Comparison of ENCODE assay signal across 20 mouse cellular contexts in genomic region chr10:64096532-64096931, GRCm38 (mm10). TPM values are rescaled to one million over a fixed set of nuclear protein-coding genes. Genes with fewer than 3 reads are reported as not detected.
DNase-seq lines count a peak whose midpoint lies in the region; ATAC-seq and TF ChIP-seq lines count a peak whose summit lies in the region.
"Had no signal": no experiment of that assay in that cellular context is flagged by ENCODE, and none has a peak within 500 bp of the region (broad histone marks: within the 10 kb centered on the region; RNA-seq: fewer than 3 reads in every experiment).

No protein-coding gene starts in this region.

- 97% methylated on average over 1 of the region's 1 CpGs for WGBS in heart, postnatal 0 days
- WGBS in hindbrain, embryonic 14.5 days, result 97% methylated on average over 1 of the region's 1 CpGs

- no peaks in the 10 kb centered on the region for H3K27me3 ChIP-seq in heart, postnatal 0 days (ENCODE audit: control insufficient read depth, insufficient read depth, low read length)
- no peaks in the 10 kb centered on the region for H3K27me3 ChIP-seq in hindbrain, embryonic 14.5 days (ENCODE audit: control insufficient read depth, insufficient read depth, low read length)
- H3K27me3 ChIP-seq: liver, embryonic 12.5 days had no signal

- no peak overlapping the region for H3K4me2 ChIP-seq in heart, postnatal 0 days (ENCODE audit: low read depth, low read length)
- no peak overlapping the region for H3K4me2 ChIP-seq in hindbrain, embryonic 14.5 days (replicated peaks)
- H3K4me2 ChIP-seq: liver, embryonic 12.5 days had no signal

- H3K9ac ChIP-seq in heart, postnatal 0 days (replicated peaks; ENCODE audit: low read depth, low read length), result no peak overlapping the region
- H3K9ac ChIP-seq in hindbrain, embryonic 14.5 days, result no peak overlapping the region
- H3K9ac ChIP-seq: liver, embryonic 12.5 days had no signal

- no peak for DNase-seq in heart, postnatal 0 days (ENCODE audit: low spot score)
- DNase-seq in heart, adult 9 months (ENCODE audit: low spot score in 2 of 2), result no peak
- no peak for DNase-seq in left cerebral cortex, adult 2 months (ENCODE audit: extremely low spot score in 1 of 2, low spot score in 2 of 2)
- no peak for DNase-seq in left cerebral cortex, adult 11 months (ENCODE audit: low spot score)
- DNase-seq in ES-CJ7 (ENCODE audit: low read depth, low spot score), result peak; percentile 17
- DNase-seq in brain, adult 2 months (ENCODE audit: low read depth, low spot score), result peak; percentile 28
- no peak for DNase-seq in hindbrain, embryonic 14.5 days (ENCODE audit: low spot score)
- DNase-seq in adrenal gland, postnatal 25 days, result no peak
- DNase-seq: adrenal gland, postnatal 14 days; cerebellum, adult 11-12 months; cerebellum, postnatal 25 days; lung, adult 2 months; lung, postnatal 4 days; thymus, postnatal 14 days had no signal

- H3K27ac ChIP-seq in heart, postnatal 0 days (ENCODE audit: low read depth), result no peak overlapping the region
- no peak overlapping the region for H3K27ac ChIP-seq in left cerebral cortex, adult 2 months
- H3K27ac ChIP-seq in hindbrain, embryonic 14.5 days, result no peak overlapping the region
- H3K27ac ChIP-seq: heart, embryonic 10.5 days; liver, embryonic 12.5 days had no signal

- H3K4me1 ChIP-seq in heart, postnatal 0 days (ENCODE audit: control insufficient read depth, insufficient read depth), result no peaks in the 10 kb centered on the region
- H3K4me1 ChIP-seq in hindbrain, embryonic 14.5 days (replicated peaks; ENCODE audit: control insufficient read depth, insufficient read depth, low read length), result no peaks in the 10 kb centered on the region
- H3K4me1 ChIP-seq: heart, embryonic 10.5 days; liver, embryonic 12.5 days had no signal

- TF ChIP-seq CTCF in heart, postnatal 0 days (IDR thresholded peaks at IDR 0.05; ENCODE audit: low read depth), result peak; percentile 29; the same call in 1 of the 2 replicates
- TF ChIP-seq CTCF in left cerebral cortex, adult 2 months (IDR thresholded peaks at IDR 0.05), result peak; percentile 31

- intact Hi-C loops in left cerebral cortex, adult 2 months (cut with DNase I), result no loop called here

- no peak overlapping the region for H3K4me3 ChIP-seq in heart, postnatal 0 days (ENCODE audit: low read depth, low read length)
- H3K4me3 ChIP-seq in left cerebral cortex, adult 2 months, result no peak overlapping the region
- no peak overlapping the region for H3K4me3 ChIP-seq in hindbrain, embryonic 14.5 days (replicated peaks; ENCODE audit: low read length)
- H3K4me3 ChIP-seq: heart, embryonic 10.5 days; liver, embryonic 12.5 days had no signal

- H3K36me3 ChIP-seq in heart, postnatal 0 days (replicated peaks; ENCODE audit: control insufficient read depth, insufficient read depth, low read length), result no peaks in the 10 kb centered on the region
- no peaks in the 10 kb centered on the region for H3K36me3 ChIP-seq in hindbrain, embryonic 14.5 days (replicated peaks; ENCODE audit: control insufficient read depth, insufficient read depth)
- H3K36me3 ChIP-seq: heart, embryonic 10.5 days; liver, embryonic 12.5 days had no signal

- no peak for ATAC-seq in heart, postnatal 0 days (ENCODE audit: insufficient read depth, low read depth)
- ATAC-seq in hindbrain, embryonic 14.5 days (ENCODE audit: low FRiP score), result no peak
- ATAC-seq: forebrain, embryonic 14.5 days; liver, embryonic 12.5 days; midbrain, embryonic 16.5 days had no signal

- H3K9me3 ChIP-seq in heart, postnatal 0 days (replicated peaks; ENCODE audit: control insufficient read depth, low read length), result no peaks in the 10 kb centered on the region
- H3K9me3 ChIP-seq in hindbrain, embryonic 14.5 days (ENCODE audit: control insufficient read depth, low read length), result no peaks in the 10 kb centered on the region
- H3K9me3 ChIP-seq: heart, embryonic 10.5 days; liver, embryonic 12.5 days had no signal

- no peak for TF ChIP-seq EP300 in heart, postnatal 0 days (IDR thresholded peaks at IDR 0.05; ENCODE audit: low read depth)

RNA-seq across cellular contexts. Expression of gene Lrrtm3, which starts 6.5 kb away (rescaled TPM):
- total RNA-seq in heart, postnatal 0 days (2014; rRNA removed; ENCODE audit: low replicate concordance), result not detected in 2 replicates
- polyA plus RNA-seq in heart, postnatal 0 days (2015; fragmentation: Nextera tagmentation; extraction: Ambion mirVana), result 0.63 and 0.65 TPM in 2 replicates
- 10 to 100 TPM; 73.1 to 75.5 TPM for total RNA-seq in left cerebral cortex, adult 2 months (2021)
- polyA plus RNA-seq in hindbrain, embryonic 14.5 days (2014; fragmentation: Nextera tagmentation; extraction: Ambion mirVana), result 35.9 and 37.2 TPM in 2 replicates
- total RNA-seq in adrenal gland, postnatal 25 days (2021), result 0.33 and 1.2 TPM in 2 replicates
- polyA plus RNA-seq: C2C12; spleen, adult 2 months had no signal

Comparison
In these comparisons a context has a peak if more than half of its experiments do, and no peak if none do; other contexts are left out.
1. DNase-seq: peak in ES-CJ7 (single experiment) and brain, adult 2 months (single experiment); none in heart, postnatal 0 days (single experiment), heart, adult 9 months (0 of 2), left cerebral cortex, adult 2 months (0 of 2), left cerebral cortex, adult 11 months (single experiment), hindbrain, embryonic 14.5 days (single experiment) and adrenal gland, postnatal 25 days (single experiment).
2. RNA of gene Lrrtm3, which starts 6.5 kb away (total RNA-seq): 73.1 to 75.5 TPM in left cerebral cortex, adult 2 months; 0.33 to 1.2 TPM in adrenal gland, postnatal 25 days and not detected in heart, postnatal 0 days; every median in the first group is over 10 times any median in the second.